Mouse (Mus musculus) olfactory bulb, adult 2 months (tissue): Measurements from ENCODE around the gene Atp2a1.

ENCODE experiments used
- CTCF ChIP-seq: fragments of 200-500 bp; IDR thresholded peaks from 2 replicates; pipeline ENCODE4 v1.5.1; 2012; ENCODE audit warnings: low read depth, mild to moderate bottlenecking, low read length, moderate library complexity; ENCODE audit not compliant: insufficient read depth
- POLR2A ChIP-seq: fragments of 200-500 bp; IDR thresholded peaks from 2 replicates; pipeline ENCODE4 v1.6.1; 2012; ENCODE audit warnings: mild to moderate bottlenecking, low read depth, low read length, moderate library complexity; ENCODE audit not compliant: insufficient read depth

GRCm38 (mm10) chr7:126452244-126452643 is 10.7 kb downstream of the Atp2a1 start:
- no peak for TF ChIP-seq POLR2A
- TF ChIP-seq CTCF: no peak
